Mouse (Mus musculus) forebrain, embryonic 11.5 days (tissue): ENCODE measurements around the gene Phf5a. TPM values are rescaled to one million over a fixed set of nuclear protein-coding genes. Genes with fewer than 3 reads are reported as not detected.

Experiments used
- ATAC-seq: fragments of 200-750 bp; cut with Nextera tagmentation; replicated peaks from 2 replicates; pipeline ENCODE4 v1.8.0; 2017; ENCODE audit warnings: moderate TSS enrichment; ENCODE audit not compliant: low FRiP score
- DNase-seq: peaks from one replicate; pipeline ENCODE4 v3.0.0-alpha.2; 2017; ENCODE audit warnings: low spot score
- H3K27ac ChIP-seq: fragments of 300-500 bp; sonication (generic); 2 replicates; pipeline ENCODE4 v1.5.1; 2014; ENCODE audit warnings: low read depth, low read length
- H3K27me3 ChIP-seq: fragments of 300-500 bp; sonication (generic); 2 replicates; pipeline ENCODE4 v1.6.1; 2014; ENCODE audit warnings: mild to moderate bottlenecking, low read length, mixed read lengths; ENCODE audit not compliant: control insufficient read depth, insufficient read depth
- H3K36me3 ChIP-seq: fragments of 300-500 bp; sonication (generic); 2 replicates; pipeline ENCODE4 v1.6.1; 2014; ENCODE audit warnings: mild to moderate bottlenecking, low read length, moderate library complexity, mixed read lengths; ENCODE audit not compliant: control insufficient read depth, insufficient read depth
- H3K4me1 ChIP-seq: fragments of 300-500 bp; sonication (generic); replicated peaks from 2 replicates; pipeline ENCODE4 v1.6.1; 2014; ENCODE audit warnings: low read length, mixed read lengths; ENCODE audit not compliant: control insufficient read depth, insufficient read depth
- H3K4me2 ChIP-seq: fragments of 300-500 bp; sonication (generic); 2 replicates; pipeline ENCODE4 v1.6.1; 2014; ENCODE audit warnings: low read depth, mild to moderate bottlenecking, low read length, moderate library complexity, mixed read lengths; ENCODE audit not compliant: severe bottlenecking
- H3K4me3 ChIP-seq: fragments of 300-500 bp; sonication (generic); 2 replicates; pipeline ENCODE4 v1.5.1; 2014; ENCODE audit warnings: low read depth, low read length
- H3K9ac ChIP-seq: fragments of 300-500 bp; sonication (generic); 2 replicates; pipeline ENCODE4 v1.6.1; 2014; ENCODE audit warnings: low read length
- H3K9me3 ChIP-seq: fragments of 300-500 bp; sonication (generic); 2 replicates; pipeline ENCODE4 v1.6.1; 2016; ENCODE audit warnings: low read length, mixed read lengths; ENCODE audit not compliant: control insufficient read depth
- WGBS: fragments of 180-500 bp; shearing (Covaris S2); extraction: QIAGEN DNeasy Blood & Tissue Kit; methylation state at CpG from one replicate; pipeline ENCODE4 v1.1.7; 2014; 5-methylcytosine and 5-hydroxymethylcytosine counted together
- polyA plus RNA-seq: library from polyadenylated mRNA; unstranded; fragments of >200 nt; fragmentation: Nextera tagmentation; extraction: Ambion mirVana; gene quantifications from 2 replicates; pipeline ENCODE4 v1.2.1, GENCODE M21; 2014

Gene Phf5a
- polyA plus RNA-seq, 1 experiment from 2014 or later: 186 TPM

- Histone ChIP-seq H3K9ac (peak overlapping the region; percentile 71), H3K4me3 (peak overlapping the region; percentile 73), H3K9me3 (no peaks in the 10 kb centered on the region), H3K27me3 (no peaks in the 10 kb centered on the region), H3K27ac (peak overlapping the region; percentile 74), H3K4me1 (peaks cover 5% of the 10 kb centered on the region; the same call in 1 of the 2 replicates), H3K4me2 (peak overlapping the region; percentile 93), H3K36me3 (no peaks in the 10 kb centered on the region)
- DNase-seq (peak; percentile 80), ATAC-seq (peak; percentile 40; the same call in 1 of the 2 replicates)
- under 1% methylated on average over 33 of the region's 33 CpGs for WGBS
Measured at GRCm38 (mm10) chr15:81857724-81858116, 14.0 kb downstream of the Phf5a start.

DNA sequence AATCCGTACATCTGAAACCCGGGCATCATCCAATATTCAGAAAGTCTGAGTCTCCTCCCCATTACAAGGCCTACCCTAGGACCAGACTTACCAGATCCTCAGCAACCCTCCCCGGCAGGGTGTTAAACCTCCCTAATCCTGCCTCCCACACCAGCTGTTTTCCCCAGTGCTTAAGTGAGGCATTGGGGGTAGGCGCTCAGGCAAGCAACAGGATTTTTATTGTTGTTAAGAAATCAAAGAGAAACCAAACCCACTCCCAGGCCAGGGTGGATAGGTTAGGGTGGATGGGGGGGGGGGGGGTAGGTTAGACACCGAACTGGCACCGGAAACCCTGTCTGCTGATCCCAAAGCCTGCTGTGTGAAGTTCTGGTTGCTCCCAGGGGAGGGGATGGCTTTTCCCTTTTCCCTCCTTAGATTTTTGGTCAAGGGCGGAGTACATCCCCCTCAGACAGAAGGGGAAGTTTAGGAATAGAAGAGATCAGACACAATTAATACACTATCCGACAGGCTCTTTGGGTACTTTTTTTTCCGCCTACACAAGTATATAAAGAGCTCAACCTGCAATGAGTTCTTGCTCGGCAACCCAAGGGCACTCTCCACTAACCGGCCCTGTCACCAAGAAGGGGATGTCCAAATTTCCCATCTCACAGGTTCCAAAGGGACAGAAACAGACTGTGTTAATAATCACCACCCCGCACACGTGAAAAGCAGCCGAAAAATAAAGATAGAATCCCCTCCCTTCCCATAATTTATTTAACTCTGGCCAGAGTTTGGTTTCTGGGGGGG lies 14.6 kb downstream of the Phf5a start:
- Histone ChIP-seq H3K4me3 (peak overlapping the region; percentile 73), H3K9ac (peak overlapping the region; percentile 71), H3K9me3 (no peaks in the 10 kb centered on the region), H3K36me3 (no peaks in the 10 kb centered on the region), H3K4me2 (peak overlapping the region; percentile 93), H3K27ac (peak overlapping the region; percentile 74; the same call in 1 of the 2 replicates), H3K27me3 (no peaks in the 10 kb centered on the region), H3K4me1 (peaks cover 5% of the 10 kb centered on the region; the same call in 1 of the 2 replicates)
- 0% methylated on average over 14 of the region's 14 CpGs for WGBS
- ATAC-seq (no peak), DNase-seq (no peak)

GRCm38 (mm10) chr15:81856030-81856790 lies 15.5 kb downstream of the Phf5a start:
- DNase-seq (peak; percentile 93), ATAC-seq (peak; percentile 90)
- Histone ChIP-seq H3K9me3 (no peaks in the 10 kb centered on the region), H3K9ac (peak overlapping the region; percentile 71), H3K27me3 (no peaks in the 10 kb centered on the region), H3K4me3 (peak overlapping the region; percentile 73), H3K4me2 (peak overlapping the region; percentile 93), H3K27ac (peak overlapping the region; percentile 50; the same call in 1 of the 2 replicates), H3K36me3 (no peaks in the 10 kb centered on the region), H3K4me1 (peaks cover 5% of the 10 kb centered on the region; the same call in 1 of the 2 replicates)
- WGBS: under 1% methylated on average over 28 of the region's 28 CpGs

GRCm38 (mm10) chr15:81853081-81853480 lies 18.6 kb downstream of the Phf5a start:
- no peaks in the 10 kb centered on the region for H3K27me3 ChIP-seq
- ATAC-seq (no peak), DNase-seq (no peak)
- H3K4me3 ChIP-seq: no peak overlapping the region
- H3K36me3 ChIP-seq: peaks cover 6% of the 10 kb centered on the region; the same call in 1 of the 2 replicates
- no peak overlapping the region for H3K4me2 ChIP-seq
- no peak overlapping the region for H3K27ac ChIP-seq
- peaks cover 2% of the 10 kb centered on the region; the same call in 1 of the 2 replicates for H3K4me1 ChIP-seq
- 88% methylated on average over 7 of the region's 7 CpGs for WGBS
- H3K9ac ChIP-seq: no peak overlapping the region
- no peaks in the 10 kb centered on the region for H3K9me3 ChIP-seq

DNA sequence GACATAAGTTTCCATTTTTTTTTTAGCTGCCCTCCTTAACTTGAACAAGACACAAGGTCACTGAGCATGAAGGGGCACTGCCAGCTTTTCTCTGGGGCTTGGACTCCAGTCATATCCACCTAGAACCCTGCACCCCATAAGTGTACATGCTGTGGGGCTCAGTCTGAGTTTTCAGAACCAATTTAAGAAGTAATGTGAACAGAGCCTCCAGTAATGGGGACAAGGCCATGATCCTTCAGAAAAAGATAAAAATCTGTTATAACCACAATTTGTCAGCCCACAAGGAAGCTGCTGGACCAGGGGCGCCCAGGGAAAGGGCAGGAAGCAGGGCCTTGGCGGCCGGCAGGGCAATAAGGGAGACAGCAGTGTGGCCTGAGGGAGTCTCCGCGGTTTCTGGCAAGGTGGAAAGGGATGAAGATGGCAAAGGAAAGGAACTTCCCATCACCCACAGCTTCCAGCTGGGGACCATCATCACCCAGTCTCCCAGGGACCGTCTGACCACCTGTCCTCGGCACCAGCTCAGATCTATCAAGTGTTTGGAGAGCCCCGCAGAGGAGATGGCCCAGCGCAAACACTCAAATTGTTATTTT lies 19.2 kb downstream of the Phf5a start:
- WGBS: 91% methylated on average over 9 of the region's 9 CpGs
- ATAC-seq (no peak), DNase-seq (no peak)
- H3K9ac ChIP-seq: no peak overlapping the region
- no peaks in the 10 kb centered on the region for H3K9me3 ChIP-seq
- H3K27me3 ChIP-seq: no peaks in the 10 kb centered on the region
- peaks cover 2% of the 10 kb centered on the region; the same call in 1 of the 2 replicates for H3K4me1 ChIP-seq
- H3K4me3 ChIP-seq: no peak overlapping the region
- no peak overlapping the region for H3K4me2 ChIP-seq
- H3K27ac ChIP-seq: no peak overlapping the region
- H3K36me3 ChIP-seq: peaks cover 6% of the 10 kb centered on the region; the same call in 1 of the 2 replicates

DNA sequence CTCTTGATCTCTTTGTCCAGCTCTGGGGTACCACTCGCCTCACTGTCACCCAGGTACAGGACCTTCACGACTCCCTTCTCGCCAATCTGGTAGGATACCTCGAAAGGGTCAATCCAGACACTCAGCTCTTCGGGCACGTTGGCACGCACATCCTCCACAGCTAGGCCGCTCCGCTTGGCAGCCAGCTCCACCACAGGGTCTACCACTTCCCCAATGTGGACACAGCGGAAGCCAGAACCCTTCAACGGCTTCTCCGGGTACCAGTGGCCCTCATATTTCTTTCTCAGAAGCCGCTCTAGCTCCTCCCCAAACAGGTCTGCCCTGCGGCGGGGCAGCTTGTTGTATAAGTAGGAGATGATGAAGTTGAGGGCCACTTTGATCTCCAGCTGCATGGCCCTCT lies 20.3 kb downstream of the Phf5a start:
- ATAC-seq (no peak), DNase-seq (no peak)
- no peak overlapping the region for H3K4me2 ChIP-seq
- WGBS: 95% methylated on average over 15 of the region's 15 CpGs
- peaks cover 2% of the 10 kb centered on the region; the same call in 1 of the 2 replicates for H3K4me1 ChIP-seq
- H3K4me3 ChIP-seq: no peak overlapping the region
- no peaks in the 10 kb centered on the region for H3K27me3 ChIP-seq
- no peaks in the 10 kb centered on the region for H3K9me3 ChIP-seq
- H3K27ac ChIP-seq: no peak overlapping the region
- peaks cover 6% of the 10 kb centered on the region; the same call in 1 of the 2 replicates for H3K36me3 ChIP-seq
- H3K9ac ChIP-seq: no peak overlapping the region

- Histone ChIP-seq H3K27me3 (no peaks in the 10 kb centered on the region), H3K4me1 (peaks cover under 1% of the 10 kb centered on the region; the same call in 1 of the 2 replicates), H3K9ac (no peak overlapping the region), H3K4me2 (no peak overlapping the region), H3K9me3 (no peaks in the 10 kb centered on the region), H3K27ac (no peak overlapping the region), H3K4me3 (no peak overlapping the region), H3K36me3 (peaks cover 6% of the 10 kb centered on the region; the same call in 1 of the 2 replicates)
- whole genome bisulfite sequencing: 89% methylated on average over 14 of the region's 14 CpGs
- no peak for ATAC-seq
- DNase-seq: no peak
Measured at GRCm38 (mm10) chr15:81850718-81851117, 21.0 kb downstream of the Phf5a start.

DNA sequence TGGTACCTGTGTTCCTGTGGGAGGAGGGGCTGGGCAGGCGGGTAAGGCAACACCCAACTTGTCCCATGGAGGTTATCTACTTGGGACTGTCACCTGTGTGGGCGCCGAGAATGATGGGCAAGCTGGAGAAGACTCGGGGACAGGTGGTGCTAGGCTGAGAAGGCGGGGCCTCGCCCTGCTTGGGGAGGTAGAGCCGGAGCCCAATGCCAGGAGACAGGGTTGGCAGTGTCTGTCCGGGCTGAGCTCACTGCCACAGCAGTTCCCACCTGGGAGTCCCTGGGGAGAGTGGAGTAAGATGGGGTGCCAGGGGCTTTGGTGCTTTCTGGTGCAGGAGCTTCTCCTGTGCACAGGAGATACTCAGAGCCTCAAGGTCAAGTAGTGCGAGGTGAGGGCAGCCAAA lies 22.6 kb downstream of the Phf5a start:
- H3K9me3 ChIP-seq: no peaks in the 10 kb centered on the region
- no peaks in the 10 kb centered on the region for H3K4me1 ChIP-seq
- H3K4me3 ChIP-seq: no peak overlapping the region
- DNase-seq (no peak), ATAC-seq (no peak)
- no peak overlapping the region for H3K9ac ChIP-seq
- H3K27me3 ChIP-seq: no peaks in the 10 kb centered on the region
- no peak overlapping the region for H3K27ac ChIP-seq
- 89% methylated on average over 9 of the region's 9 CpGs for WGBS
- H3K4me2 ChIP-seq: no peak overlapping the region
- H3K36me3 ChIP-seq: peaks cover 6% of the 10 kb centered on the region; the same call in 1 of the 2 replicates
